Mouse (Mus musculus) liver, embryonic 16.5 days (tissue): ENCODE measurements around the gene Sec24b. TPM values are rescaled to one million over a fixed set of nuclear protein-coding genes. Genes with fewer than 3 reads are reported as not detected.

ENCODE experiments used
- ATAC-seq: fragments of 200-750 bp; cut with Nextera tagmentation; 2 replicates; pipeline ENCODE4 v1.8.0; 2017; ENCODE audit warnings: low read depth, mild to moderate bottlenecking, moderate number of reproducible peaks, moderate library complexity
- H3K27ac ChIP-seq: fragments of 300-500 bp; sonication (generic); 2 replicates; pipeline ENCODE4 v1.5.1; 2014; ENCODE audit warnings: mild to moderate bottlenecking, low read length
- H3K27me3 ChIP-seq: fragments of 300-500 bp; sonication (generic); 2 replicates; pipeline ENCODE4 v1.6.1; 2014; ENCODE audit warnings: low read depth, low read length, mixed read lengths; ENCODE audit not compliant: control insufficient read depth, insufficient read depth
- H3K36me3 ChIP-seq: fragments of 300-500 bp; sonication (generic); 2 replicates; pipeline ENCODE4 v1.6.1; 2014; ENCODE audit warnings: mild to moderate bottlenecking; ENCODE audit not compliant: control insufficient read depth, insufficient read depth
- H3K4me1 ChIP-seq: fragments of 300-500 bp; sonication (generic); 2 replicates; pipeline ENCODE4 v1.6.1; 2014; ENCODE audit warnings: low read depth, low read length, mixed read lengths; ENCODE audit not compliant: control insufficient read depth
- H3K4me2 ChIP-seq: fragments of 300-500 bp; sonication (generic); 2 replicates; pipeline ENCODE4 v1.6.1; 2014; ENCODE audit warnings: low read depth, low read length, mixed read lengths
- H3K4me3 ChIP-seq: fragments of 300-500 bp; sonication (generic); 2 replicates; pipeline ENCODE4 v1.5.1; 2014; ENCODE audit warnings: low read depth, mild to moderate bottlenecking, low read length
- H3K9ac ChIP-seq: fragments of 300-500 bp; sonication (generic); 2 replicates; pipeline ENCODE4 v1.6.1; 2014; ENCODE audit warnings: low read depth, low read length
- H3K9me3 ChIP-seq: fragments of 300-500 bp; sonication (generic); replicated peaks from 2 replicates; pipeline ENCODE4 v1.6.1; 2016; ENCODE audit warnings: low read length; ENCODE audit not compliant: control insufficient read depth
- WGBS: fragments of 180-500 bp; shearing (Covaris S2); extraction: QIAGEN DNeasy Blood & Tissue Kit; methylation state at CpG from one replicate; pipeline ENCODE4 v1.1.7; 2014; ENCODE audit not compliant: insufficient replicate concordance; 5-methylcytosine and 5-hydroxymethylcytosine counted together
- polyA plus RNA-seq: library from polyadenylated mRNA; unstranded; fragments of >200 nt; fragmentation: Nextera tagmentation; extraction: Ambion mirVana; gene quantifications from 2 replicates; pipeline ENCODE4 v1.2.1, GENCODE M21; 2015

Gene Sec24b
- polyA plus RNA-seq, 1 experiment from 2014 or later: 10.3 TPM

GRCm38 (mm10) chr3:130040017-130040416 lies 21.3 kb downstream of the Sec24b start:
- Histone ChIP-seq H3K9ac (no peak overlapping the region), H3K27ac (no peak overlapping the region), H3K4me1 (no peaks in the 10 kb centered on the region), H3K9me3 (no peaks in the 10 kb centered on the region; the same call in 1 of the 2 replicates), H3K4me3 (no peak overlapping the region), H3K36me3 (peaks cover 6% of the 10 kb centered on the region), H3K27me3 (no peaks in the 10 kb centered on the region), H3K4me2 (no peak overlapping the region)
- 45% methylated on average over 4 of the region's 4 CpGs for WGBS
- no peak for ATAC-seq

- Histone ChIP-seq H3K27ac (no peak overlapping the region), H3K4me3 (no peak overlapping the region), H3K4me1 (no peaks in the 10 kb centered on the region), H3K36me3 (peaks cover 8% of the 10 kb centered on the region), H3K9ac (no peak overlapping the region), H3K27me3 (no peaks in the 10 kb centered on the region), H3K9me3 (no peaks in the 10 kb centered on the region), H3K4me2 (no peak overlapping the region)
- WGBS: 75% methylated on average over 5 of the region's 5 CpGs
- no peak for ATAC-seq
Measured at GRCm38 (mm10) chr3:130028741-130029140, 32.6 kb downstream of the Sec24b start.

- Histone ChIP-seq H3K9ac (no peak overlapping the region), H3K36me3 (peaks cover 8% of the 10 kb centered on the region), H3K9me3 (no peaks in the 10 kb centered on the region), H3K4me3 (no peak overlapping the region), H3K4me1 (no peaks in the 10 kb centered on the region), H3K27me3 (no peaks in the 10 kb centered on the region), H3K4me2 (no peak overlapping the region), H3K27ac (no peak overlapping the region)
- ATAC-seq: no peak
- WGBS: 83% methylated on average over 10 of the region's 10 CpGs
Measured at GRCm38 (mm10) chr3:130026181-130026580, 35.2 kb downstream of the Sec24b start.

- Histone ChIP-seq H3K27ac (no peak overlapping the region), H3K4me2 (no peak overlapping the region), H3K27me3 (no peaks in the 10 kb centered on the region), H3K4me1 (no peaks in the 10 kb centered on the region), H3K4me3 (no peak overlapping the region), H3K9me3 (no peaks in the 10 kb centered on the region), H3K9ac (no peak overlapping the region), H3K36me3 (peaks cover 8% of the 10 kb centered on the region)
- 85% methylated on average over 8 of the region's 8 CpGs for WGBS
- ATAC-seq: no peak
Measured at GRCm38 (mm10) chr3:130025556-130025955, 35.8 kb downstream of the Sec24b start.

GRCm38 (mm10) chr3:130012943-130013342 lies 48.4 kb downstream of the Sec24b start:
- H3K4me3 ChIP-seq: no peak overlapping the region
- H3K9me3 ChIP-seq: no peaks in the 10 kb centered on the region
- H3K4me1 ChIP-seq: no peaks in the 10 kb centered on the region
- H3K9ac ChIP-seq: no peak overlapping the region
- H3K4me2 ChIP-seq: no peak overlapping the region
- no peak overlapping the region for H3K27ac ChIP-seq
- H3K36me3 ChIP-seq: peaks cover 9% of the 10 kb centered on the region; the same call in 1 of the 2 replicates
- H3K27me3 ChIP-seq: no peaks in the 10 kb centered on the region
- no peak for ATAC-seq
- 56% methylated on average over 2 of the region's 2 CpGs for WGBS

GRCm38 (mm10) chr3:130011236-130011635 lies 50.1 kb downstream of the Sec24b start:
- no peaks in the 10 kb centered on the region for H3K27me3 ChIP-seq
- H3K36me3 ChIP-seq: peaks cover 9% of the 10 kb centered on the region; the same call in 1 of the 2 replicates
- no peak for ATAC-seq
- no peak overlapping the region for H3K27ac ChIP-seq
- no peak overlapping the region for H3K4me3 ChIP-seq
- no peaks in the 10 kb centered on the region for H3K9me3 ChIP-seq
- no peaks in the 10 kb centered on the region for H3K4me1 ChIP-seq
- 72% methylated on average over 1 of the region's 1 CpGs for WGBS
- no peak overlapping the region for H3K9ac ChIP-seq
- H3K4me2 ChIP-seq: no peak overlapping the region

- ATAC-seq: no peak
- Histone ChIP-seq H3K4me3 (no peak overlapping the region), H3K36me3 (peaks cover 30% of the 10 kb centered on the region), H3K27me3 (no peaks in the 10 kb centered on the region), H3K4me1 (no peaks in the 10 kb centered on the region), H3K4me2 (no peak overlapping the region), H3K9me3 (no peaks in the 10 kb centered on the region), H3K9ac (no peak overlapping the region), H3K27ac (no peak overlapping the region)
- 74% methylated on average over 7 of the region's 7 CpGs for WGBS
Measured at GRCm38 (mm10) chr3:130006141-130006540, 55.2 kb downstream of the Sec24b start.

GRCm38 (mm10) chr3:130000926-130001325 lies 60.4 kb downstream of the Sec24b start:
- Histone ChIP-seq H3K4me3 (no peak overlapping the region), H3K27ac (no peak overlapping the region), H3K9ac (no peak overlapping the region), H3K9me3 (no peaks in the 10 kb centered on the region), H3K27me3 (no peaks in the 10 kb centered on the region), H3K4me1 (no peaks in the 10 kb centered on the region), H3K4me2 (no peak overlapping the region), H3K36me3 (peaks cover 31% of the 10 kb centered on the region)
- ATAC-seq: no peak
- WGBS: 82% methylated on average over 11 of the region's 11 CpGs

GRCm38 (mm10) chr3:129998526-129998925 lies 62.8 kb downstream of the Sec24b start:
- no peak overlapping the region for H3K9ac ChIP-seq
- ATAC-seq: no peak
- no peak overlapping the region for H3K27ac ChIP-seq
- H3K36me3 ChIP-seq: peaks cover 32% of the 10 kb centered on the region
- no peaks in the 10 kb centered on the region for H3K27me3 ChIP-seq
- no peaks in the 10 kb centered on the region for H3K4me1 ChIP-seq
- no peak overlapping the region for H3K4me2 ChIP-seq
- H3K4me3 ChIP-seq: no peak overlapping the region
- WGBS: 78% methylated on average over 6 of the region's 6 CpGs
- H3K9me3 ChIP-seq: no peaks in the 10 kb centered on the region
